Mouse (Mus musculus) Patski (cell line): Measurements from ENCODE around the gene Tubb1. TPM values are rescaled to one million over a fixed set of nuclear protein-coding genes. Genes with fewer than 3 reads are reported as not detected.

ENCODE experiments used
- ATAC-seq: fragments of 100-300 bp; one replicate; pipeline ENCODE4 v1.8.0; 2021
- CTCF ChIA-PET: fragments of 350-600 bp; sonication (Branson Sonifier 250); formaldehyde crosslinking; loops from one replicate; lab custom pipeline; 2022; ENCODE audit warnings: inconsistent platforms; lab: Charles Lee
- POLR2A ChIA-PET: fragments of 350-600 bp; sonication (Branson Sonifier 250); formaldehyde crosslinking; loops from one replicate; lab custom pipeline; 2022; ENCODE audit warnings: antibody characterized with exemption, inconsistent platforms; lab: Charles Lee
- DNase-seq: peaks from one replicate; pipeline ENCODE4 v3.0.0-alpha.2; 2011; ENCODE audit warnings: low read depth, low spot score
- H3K27me3 ChIP-seq: fragments of 371-371 bp; one replicate; pipeline ENCODE4 v1.5.1; 2021
- CTCF ChIP-seq: fragments of 100-300 bp; IDR thresholded peaks from one replicate; pipeline ENCODE4 v1.5.1; 2021
- in situ Hi-C: fragments of 300-500 bp; cut with MboI; formaldehyde crosslinking; loops from 3 replicates; pipeline ENCODE4 v1.11.1; 2018; ENCODE audit warnings: low pct_unique_long_range_greater_than_20kb, mixed read lengths
- polyA plus RNA-seq: library from polyadenylated mRNA; unstranded; gene quantifications from one replicate; pipeline ENCODE4 v1.2.3, GENCODE M21; 2021

Tubb1 gene
- polyA plus RNA-seq, 1 experiment from 2014 or later: not detected

DNA sequence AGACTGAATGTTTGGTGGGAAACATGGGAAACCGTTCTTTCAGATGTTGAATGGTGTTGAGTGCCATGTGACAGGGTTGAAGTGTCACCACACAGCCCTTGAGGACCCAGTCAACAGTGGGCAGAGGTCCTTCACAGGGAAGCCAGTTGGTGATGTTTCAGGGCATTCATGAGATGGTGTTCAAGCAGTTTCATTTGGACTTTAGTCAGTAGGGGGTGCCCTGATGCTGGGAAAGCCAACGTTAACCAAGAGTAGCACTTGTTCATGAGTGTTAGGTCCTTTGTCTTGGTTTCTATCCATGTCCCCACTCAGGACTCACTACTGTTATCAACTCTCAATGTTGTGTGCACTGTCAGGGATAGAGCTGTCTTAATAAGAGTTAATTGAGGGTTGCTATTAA is 42.4 kb downstream of the Tubb1 start:
- ATAC-seq (no peak), DNase-seq (no peak)
- H3K27me3 ChIP-seq: peaks cover 9% of the 10 kb centered on the region
- in situ Hi-C loops: no loop called here
- POLR2A ChIA-PET: no interaction called here
- CTCF ChIA-PET: no interaction called here
- no peak for TF ChIP-seq CTCF

DNA sequence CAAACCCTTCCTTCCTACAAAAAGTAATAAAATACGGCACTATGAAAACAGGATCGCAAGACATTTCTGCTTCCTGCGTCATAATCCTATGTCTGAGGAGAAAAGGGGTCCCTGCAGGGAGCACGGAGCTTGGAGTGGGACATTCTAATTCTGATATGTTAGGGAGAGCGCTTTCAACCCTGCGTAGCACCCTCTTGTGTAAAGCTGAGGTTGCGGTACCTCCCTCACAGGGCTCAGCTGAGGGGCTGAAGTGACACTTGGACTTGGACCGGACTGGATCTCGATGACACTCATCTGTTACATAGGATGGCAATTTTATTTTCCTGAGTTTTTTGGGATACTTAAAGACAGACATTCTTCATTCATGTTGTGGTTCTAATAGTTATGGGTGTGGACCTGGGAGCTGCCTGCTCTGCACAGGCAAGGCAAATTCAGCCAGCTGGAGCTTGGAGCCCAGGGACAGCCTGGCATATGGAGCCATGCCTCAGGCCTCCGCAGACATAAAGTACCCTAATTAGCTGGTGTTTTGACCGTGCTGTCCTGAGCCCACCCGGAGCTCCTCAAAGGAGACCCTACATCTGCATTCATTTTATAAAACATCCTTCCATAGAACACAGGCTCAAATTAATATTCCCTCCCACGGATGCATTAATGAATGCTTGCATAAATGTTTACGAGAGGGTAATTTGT is 50.5 kb downstream of the Tubb1 start:
- no peak for TF ChIP-seq CTCF
- CTCF ChIA-PET: no interaction called here
- ATAC-seq (no peak), DNase-seq (no peak)
- H3K27me3 ChIP-seq: peaks cover under 1% of the 10 kb centered on the region
- in situ Hi-C loops: no loop called here
- POLR2A ChIA-PET: no interaction called here

DNA sequence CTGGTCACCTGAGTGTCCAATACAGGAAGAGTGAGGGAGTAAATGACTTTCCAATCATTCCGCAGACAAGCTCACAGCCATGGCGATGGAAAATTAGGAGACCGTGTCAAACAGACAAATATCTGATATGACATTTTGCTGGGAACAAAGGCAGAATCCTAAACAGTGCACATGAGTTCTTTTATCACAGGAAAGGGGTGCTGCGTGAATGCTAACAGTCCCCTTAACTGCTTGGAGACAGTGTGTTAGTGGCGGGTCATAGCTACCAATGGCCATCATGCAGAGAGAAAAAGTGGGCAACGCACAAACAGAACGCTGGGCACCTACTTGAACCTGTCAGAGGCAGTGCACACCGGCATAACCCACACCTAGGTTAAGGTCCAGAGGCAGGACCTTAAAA is 51.0 kb downstream of the Tubb1 start:
- no peak for ATAC-seq
- ChIA-PET CTCF (no interaction called here), POLR2A (no interaction called here)
- TF ChIP-seq CTCF: no peak
- peaks cover 3% of the 10 kb centered on the region for H3K27me3 ChIP-seq
- DNase-seq: no peak
- in situ Hi-C loops: no loop called here

DNA sequence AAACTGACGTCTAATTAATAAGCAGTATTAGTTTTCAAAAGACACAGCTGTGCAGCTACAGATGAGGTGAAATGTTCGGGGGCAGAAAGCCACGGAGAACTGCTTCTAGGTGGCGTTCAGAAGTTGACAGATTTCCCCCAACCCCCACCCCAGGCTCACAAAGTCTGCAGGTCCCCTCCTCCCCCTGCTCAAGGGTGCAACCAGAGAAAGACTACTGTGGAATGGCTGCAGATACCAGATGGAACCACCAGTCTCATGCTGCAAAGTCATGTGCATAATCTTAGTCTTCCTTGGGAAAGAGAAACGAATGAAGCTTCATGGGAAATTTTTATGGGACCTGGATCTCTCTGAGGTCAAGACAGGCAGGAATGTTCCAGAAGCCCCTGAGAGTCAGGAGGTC is 51.8 kb downstream of the Tubb1 start:
- ChIA-PET CTCF (no interaction called here), POLR2A (no interaction called here)
- peaks cover 3% of the 10 kb centered on the region for H3K27me3 ChIP-seq
- no peak for ATAC-seq
- in situ Hi-C loops: no loop called here
- no peak for DNase-seq
- no peak for TF ChIP-seq CTCF

DNA sequence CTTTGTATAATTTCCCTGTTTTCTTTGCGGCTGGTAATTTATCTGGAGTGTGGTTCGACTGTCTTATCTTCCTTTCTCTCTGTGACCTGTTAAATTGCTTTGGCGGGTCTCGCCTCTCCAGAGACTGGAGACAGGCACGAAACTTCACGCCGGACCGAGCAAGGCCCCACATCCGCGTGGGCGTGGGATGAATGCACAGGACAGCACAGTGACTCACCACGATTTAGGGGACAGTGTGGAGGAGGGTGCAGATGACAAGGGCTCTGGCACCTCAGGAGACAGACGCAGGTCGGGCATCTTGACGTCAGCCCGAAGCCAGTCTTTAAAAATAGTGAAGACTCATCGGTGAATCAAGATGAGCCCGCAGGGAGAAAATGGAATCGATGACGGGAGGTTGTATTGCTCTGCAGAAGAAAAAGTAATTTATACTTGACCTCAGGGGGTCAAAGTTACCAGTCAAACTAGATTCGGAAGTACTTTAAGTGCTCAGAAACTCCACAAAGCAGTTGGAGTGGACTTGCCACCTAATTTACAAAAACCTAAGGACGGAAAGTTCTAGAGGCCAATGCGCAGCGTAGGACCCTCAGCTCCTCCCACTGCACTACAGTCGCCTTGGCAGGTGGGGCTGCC is 52.5 kb downstream of the Tubb1 start:
- H3K27me3 ChIP-seq: peaks cover 3% of the 10 kb centered on the region
- TF ChIP-seq CTCF: no peak
- DNase-seq (no peak), ATAC-seq (no peak)
- in situ Hi-C loops: no loop called here
- ChIA-PET CTCF (no interaction called here), POLR2A (no interaction called here)

Other genes starting within 250 kb of the Tubb1 start
- gene Gnas, start 166.4 kb upstream of the Tubb1 start, polyA plus RNA-seq: 1,008 TPM
- gene Gm20721, start 104.0 kb upstream of the Tubb1 start, polyA plus RNA-seq: 152 TPM
- 47.1 TPM for gene Nelfcd, start 34.9 kb upstream of the Tubb1 start, polyA plus RNA-seq
- gene Ctsz, start 11.7 kb upstream of the Tubb1 start, polyA plus RNA-seq: 0.09 TPM
- gene Atp5e, start 13.4 kb downstream of the Tubb1 start, polyA plus RNA-seq: 379 TPM
- 95.9 TPM for gene Prelid3b, start 22.4 kb downstream of the Tubb1 start, polyA plus RNA-seq
- gene Zfp831, start 192.8 kb downstream of the Tubb1 start, polyA plus RNA-seq: not detected